Mouse (Mus musculus) urinary bladder, postnatal 4 days (tissue): ENCODE measurements around the gene Grap2.
"Not testable (repeated sequence)": the region's sequence is repeated elsewhere in the genome, so short reads cannot be mapped to it uniquely, and the experiment has no call there.

Source experiments
- DNase-seq, 2 experiments: peaks; one replicate each; pipeline ENCODE4 v3.0.0; 2021 to 2022; ENCODE audit warnings: low spot score in 2 of 2

Grap2 gene

DNA sequence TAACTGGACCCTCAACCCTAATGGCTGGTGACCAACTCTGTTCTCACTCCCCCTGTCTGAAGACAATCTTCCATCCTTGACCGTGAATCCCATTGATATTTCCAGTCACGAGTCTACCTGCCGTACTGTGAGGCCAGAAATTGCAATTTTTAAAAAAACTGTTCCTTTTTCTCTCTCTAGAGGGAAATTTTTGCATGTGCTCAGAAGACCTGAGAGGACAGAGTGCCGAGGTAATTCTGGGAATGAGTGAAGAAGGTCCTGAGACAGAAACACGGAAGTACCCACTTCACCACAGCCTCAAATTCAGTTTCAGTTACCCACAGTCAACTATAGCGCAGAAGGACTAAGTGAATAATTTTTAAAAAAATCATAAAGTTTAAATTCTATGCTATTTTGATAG, 5.7 kb upstream of the Grap2 start:
- no peak for DNase-seq

DNA sequence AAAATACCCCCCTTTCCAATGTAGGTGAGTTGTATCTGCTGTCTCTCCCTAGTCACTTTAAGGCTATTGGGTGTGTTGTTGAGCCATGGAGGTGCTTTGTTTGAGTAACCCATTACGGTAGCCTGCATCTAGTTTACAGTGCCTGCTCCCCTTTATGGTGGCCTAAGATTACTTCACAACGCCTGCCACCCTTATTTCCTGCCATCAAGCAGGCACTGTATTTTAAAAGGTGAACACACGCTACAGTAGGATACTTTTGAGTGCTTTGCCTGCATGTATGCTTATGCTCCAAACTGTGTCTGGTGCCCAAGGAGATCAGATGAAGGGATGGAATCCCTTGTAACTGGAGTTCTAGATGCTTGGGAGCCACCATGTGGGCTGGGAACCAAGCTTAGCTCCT, 5.3 kb upstream of the Grap2 start:
- DNase-seq: no peak

DNA sequence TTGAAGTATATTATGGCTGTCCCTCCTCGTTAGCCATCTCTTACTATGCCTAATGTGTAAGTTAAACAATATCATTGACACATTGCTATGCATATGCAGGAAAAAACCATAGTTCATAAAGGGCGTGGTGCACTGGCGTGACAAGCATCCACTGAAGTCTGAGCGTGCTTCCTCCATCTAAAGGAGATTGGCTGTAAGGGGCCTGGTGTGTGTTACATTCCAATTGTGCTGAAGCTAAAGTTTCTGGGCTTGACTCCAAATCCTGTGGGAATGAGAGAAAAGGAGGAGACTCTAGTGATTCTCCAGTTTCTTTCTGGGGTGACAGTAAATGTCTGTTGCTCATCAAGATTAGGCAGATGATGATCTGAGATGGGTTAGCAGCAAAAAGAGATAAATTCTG, 4.7 kb upstream of the Grap2 start:
- no peak for DNase-seq

GRCm38 (mm10) chr15:80569205-80569604, 3.2 kb upstream of the Grap2 start:
- DNase-seq: no peak

GRCm38 (mm10) chr15:80570226-80570625, 2.2 kb upstream of the Grap2 start:
- DNase-seq: no peak

- DNase-seq: no peak
Measured at GRCm38 (mm10) chr15:80571611-80572010, 783 bp upstream of the Grap2 start.

- no peak for DNase-seq
Measured at GRCm38 (mm10) chr15:80572811-80573520, 572 bp downstream of the Grap2 start.

DNA sequence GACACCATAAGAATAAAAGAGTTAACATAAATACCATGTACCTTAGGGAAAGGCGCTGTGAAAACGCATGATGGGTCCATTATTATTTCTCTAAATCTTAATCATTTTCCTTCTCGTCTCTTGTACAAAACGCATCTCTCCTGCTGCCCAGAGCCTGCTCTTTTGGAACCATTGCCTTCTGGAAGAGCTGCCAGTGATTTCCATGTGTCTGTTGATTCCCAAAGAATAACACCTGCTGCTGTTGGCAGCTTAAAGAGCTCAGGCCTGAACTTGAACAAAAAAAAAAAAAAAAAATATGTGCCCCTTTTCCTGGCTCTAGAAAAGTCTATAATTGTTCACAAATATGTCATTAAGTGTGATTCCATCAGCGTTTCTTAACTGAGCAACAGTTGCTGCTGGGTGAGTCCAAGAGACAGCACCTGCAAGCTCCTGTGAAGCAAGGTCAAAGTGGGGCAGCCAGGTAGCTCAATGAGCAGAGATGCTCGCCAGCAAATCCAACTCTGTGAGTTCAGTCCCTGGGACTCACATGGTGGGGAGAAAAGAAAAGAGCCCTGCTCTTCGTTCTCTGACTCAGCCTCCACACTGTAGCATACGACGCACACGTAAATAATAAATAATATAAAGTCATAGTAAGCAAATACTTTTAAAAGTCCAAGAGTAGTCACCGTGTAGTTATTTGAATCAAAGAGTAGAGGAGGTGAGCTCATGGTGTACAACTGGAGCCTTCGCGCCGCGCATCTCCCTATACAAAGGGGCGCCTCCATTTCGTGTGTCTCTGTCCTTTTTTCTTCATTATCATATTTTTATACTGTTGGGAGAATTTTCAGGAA, 2.0 kb downstream of the Grap2 start:
- DNase-seq: no peak

- DNase-seq: no peak
Measured at GRCm38 (mm10) chr15:80575817-80576370, 3.5 kb downstream of the Grap2 start.

- no peak for DNase-seq
Measured at GRCm38 (mm10) chr15:80576415-80576994, 4.1 kb downstream of the Grap2 start.

GRCm38 (mm10) chr15:80577166-80577960, 5.0 kb downstream of the Grap2 start:
- DNase-seq: no peak

- no peak for DNase-seq
Measured at GRCm38 (mm10) chr15:80579121-80579520, 6.7 kb downstream of the Grap2 start.

DNA sequence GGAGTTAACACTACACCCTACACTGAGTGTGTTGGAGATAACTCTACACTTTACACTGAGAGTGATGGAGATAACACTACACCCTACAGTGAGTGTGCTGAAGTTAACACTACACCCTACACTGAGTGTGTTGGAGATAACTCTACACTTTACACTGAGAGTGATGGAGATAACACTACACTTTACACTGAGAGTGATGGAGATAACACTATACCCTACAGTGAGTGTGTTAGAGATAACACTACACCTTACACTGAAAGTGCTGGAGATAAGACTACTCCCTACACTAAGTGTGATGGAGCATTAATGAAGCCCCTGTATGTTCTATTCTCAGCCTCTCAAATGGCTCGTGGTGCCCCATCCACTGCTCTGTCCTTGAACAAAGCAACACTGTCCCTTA, 8.2 kb downstream of the Grap2 start:
- DNase-seq: not testable (repeated sequence)

DNA sequence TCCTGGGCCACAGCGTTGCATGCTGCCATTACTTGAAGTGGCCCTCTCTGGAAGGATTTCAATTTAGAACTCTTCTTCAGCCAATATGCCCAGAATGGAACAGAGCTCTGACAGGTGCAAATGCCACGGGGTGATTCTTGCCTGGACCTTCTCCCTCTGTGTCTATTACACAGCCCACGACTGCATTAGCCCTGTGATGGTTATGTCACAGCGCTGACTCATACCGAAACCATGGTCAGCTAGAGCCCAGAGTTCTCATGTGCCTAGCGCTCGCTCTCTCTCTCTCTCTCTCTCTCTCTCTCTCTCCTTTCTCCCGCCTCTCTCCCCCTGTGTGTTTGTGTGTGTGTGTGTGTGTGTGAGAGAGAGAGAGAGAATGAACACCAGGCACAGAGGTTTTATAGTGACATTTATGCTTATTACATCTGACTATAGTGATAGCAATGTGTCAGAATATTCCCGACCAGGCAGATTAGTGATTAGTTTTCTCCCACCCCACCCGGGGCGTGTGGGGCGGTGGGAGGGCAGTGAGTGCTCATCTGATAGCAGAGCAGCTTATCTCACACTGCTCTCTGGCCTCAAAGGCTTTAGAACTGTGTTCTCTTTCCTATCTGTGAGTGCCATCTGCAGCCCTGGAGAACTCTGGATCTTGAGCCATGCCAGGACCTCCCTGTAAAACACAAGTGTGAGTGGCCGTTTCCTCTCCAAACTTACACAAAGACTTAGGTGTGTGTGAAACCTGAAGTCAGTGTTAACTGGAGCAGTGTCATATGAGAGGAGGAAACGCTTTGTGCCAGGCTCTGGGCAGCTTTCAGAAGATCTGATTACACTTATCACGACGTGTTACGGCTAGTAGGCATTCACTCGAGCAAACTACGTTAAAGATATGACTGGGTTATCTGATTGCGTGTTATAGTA, 10.4 kb downstream of the Grap2 start:
- no peak for DNase-seq

GRCm38 (mm10) chr15:80586296-80586695, 13.9 kb downstream of the Grap2 start:
- no peak for DNase-seq

GRCm38 (mm10) chr15:80590641-80591040, 18.2 kb downstream of the Grap2 start:
- no peak for DNase-seq

DNA sequence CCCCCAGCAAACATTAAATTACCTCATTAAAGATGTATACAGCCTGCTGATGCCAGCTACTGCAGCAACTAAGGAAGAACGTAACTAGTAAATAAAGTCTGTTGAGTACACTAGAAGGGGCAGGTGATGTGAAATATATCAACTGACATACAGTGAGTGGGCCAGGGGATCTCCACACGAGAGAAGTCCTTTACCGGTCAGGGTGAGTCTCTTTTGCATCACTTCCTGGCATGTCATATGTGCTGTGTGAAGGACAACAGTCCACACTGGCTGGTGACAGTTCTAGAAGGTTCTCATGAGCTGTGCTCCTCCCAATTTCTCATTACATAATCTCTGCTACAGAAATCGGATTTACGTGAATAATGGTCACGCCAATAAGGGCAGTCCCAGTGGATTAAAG, 20.3 kb downstream of the Grap2 start:
- DNase-seq: no peak

- DNase-seq: no peak
Measured at GRCm38 (mm10) chr15:80593877-80594276, 21.5 kb downstream of the Grap2 start.

DNA sequence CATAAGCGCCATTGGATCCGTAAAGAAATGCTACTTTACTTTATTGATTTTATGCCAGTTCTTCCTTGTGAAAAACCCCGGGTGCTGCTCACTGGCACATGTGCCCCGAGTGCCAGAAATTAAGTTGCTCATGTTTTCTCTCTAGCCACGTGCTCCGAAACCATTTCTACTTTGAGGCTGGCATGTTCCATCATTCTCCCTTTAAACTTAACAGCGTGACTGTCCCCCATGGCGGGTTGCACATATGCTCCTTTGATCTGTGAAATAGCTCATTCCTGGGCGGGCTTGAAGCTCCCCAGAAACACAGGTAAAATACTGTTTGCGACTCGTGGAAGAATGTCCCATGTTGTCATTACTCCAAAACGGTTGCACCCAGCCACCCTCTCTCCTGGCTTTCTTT, 26.4 kb downstream of the Grap2 start:
- DNase-seq: no peak

DNA sequence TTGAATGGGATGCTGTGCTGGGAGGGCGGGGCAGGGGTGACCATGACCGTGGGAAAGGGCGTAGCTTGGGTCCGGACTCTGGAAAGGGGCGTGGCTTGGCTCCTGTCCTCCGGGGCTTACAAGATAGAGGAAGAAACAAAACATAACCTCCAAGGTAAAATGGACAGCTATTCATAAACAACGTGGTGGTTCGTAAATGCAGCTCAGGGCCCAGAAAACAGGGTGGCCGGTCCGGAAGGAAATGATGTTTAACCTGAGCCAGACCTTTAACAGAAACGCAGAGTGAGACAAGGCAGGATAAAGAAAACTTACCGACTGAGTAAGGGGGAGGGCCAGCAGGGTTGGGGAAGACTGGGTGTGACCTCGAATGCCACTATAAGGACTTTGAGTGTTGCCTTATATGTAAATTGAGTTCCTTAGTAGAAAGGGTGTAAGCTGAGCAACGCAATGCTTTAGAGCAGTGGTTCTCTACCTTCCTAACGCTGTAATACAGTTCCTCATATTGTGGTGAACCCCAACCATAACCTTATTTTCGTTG, 26.9 kb downstream of the Grap2 start:
- peak in 1 of 2 experiments; percentile 48 for DNase-seq
